In genomic region chr12:76531986-76532925, GRCm38 (mm10) we compare ENCODE assay signal across 7 mouse cellular contexts. TPM values are rescaled to one million over a fixed set of nuclear protein-coding genes. Genes with fewer than 3 reads are reported as not detected.
A peak's percentile ranks its signal among the peaks of the same experiment; 100 is the strongest.
DNase-seq lines count a peak whose midpoint lies in the region; ATAC-seq and TF ChIP-seq lines count a peak whose summit lies in the region.

No protein-coding gene starts in this region.

- H3K4me1 ChIP-seq in ES-E14 (ENCODE audit: control insufficient read depth in 2 of 2, insufficient read depth in 2 of 2, low read length in 2 of 2, poor library complexity in 1 of 2): peaks cover 2 to 19% of the 10 kb centered on the region in 2 experiments
- H3K4me1 ChIP-seq in hindbrain, embryonic 10.5 days (replicated peaks): peaks cover 45% of the 10 kb centered on the region
- H3K4me1 ChIP-seq in limb, embryonic 15.5 days: peaks cover 42% of the 10 kb centered on the region

- no peak for ATAC-seq in limb, embryonic 15.5 days (ENCODE audit: insufficient number of reproducible peaks, low FRiP score, low TSS enrichment, low read depth)
- ATAC-seq in megakaryocyte-erythroid progenitor cell, adult 5-6 weeks (replicated peaks; ENCODE audit: low FRiP score, low TSS enrichment, poor library complexity, severe bottlenecking): no peak

- H3K36me3 ChIP-seq in ES-E14 (ENCODE audit: control insufficient read depth, insufficient read depth, low read length, poor library complexity, severe bottlenecking): no peaks in the 10 kb centered on the region
- H3K36me3 ChIP-seq in hindbrain, embryonic 10.5 days: no peaks in the 10 kb centered on the region
- no peaks in the 10 kb centered on the region for H3K36me3 ChIP-seq in limb, embryonic 15.5 days

- no peaks in the 10 kb centered on the region for H3K9me3 ChIP-seq in ES-E14 (ENCODE audit: control insufficient read depth, insufficient read depth, low read depth, low read length)
- H3K9me3 ChIP-seq in hindbrain, embryonic 10.5 days: no peaks in the 10 kb centered on the region
- H3K9me3 ChIP-seq in limb, embryonic 15.5 days: no peaks in the 10 kb centered on the region

- 2% methylated on average over 19 of the region's 19 CpGs for WGBS in hindbrain, embryonic 10.5 days
- WGBS in limb, embryonic 15.5 days: 5% methylated on average over 19 of the region's 19 CpGs

- in situ Hi-C loops in ES-E14 (cut with MboI; ENCODE audit: low sequenced_read_pairs in 2 of 2, unreplicated experiment in 2 of 2): no loop called here

- peaks cover 86% of the 10 kb centered on the region for H3K27me3 ChIP-seq in hindbrain, embryonic 10.5 days (ENCODE audit: insufficient read depth, poor library complexity, severe bottlenecking)
- peaks cover 12% of the 10 kb centered on the region for H3K27me3 ChIP-seq in limb, embryonic 15.5 days

- H3K9ac ChIP-seq in ES-E14 (ENCODE audit: insufficient read depth, low read depth, low read length, poor library complexity, severe bottlenecking): peak overlapping the region; percentile 83; the same call in 1 of the 2 replicates
- no peak overlapping the region; the same call in 1 of the 2 replicates for H3K9ac ChIP-seq in limb, embryonic 15.5 days

- no peak overlapping the region for H3K27ac ChIP-seq in ES-E14 (ENCODE audit: insufficient read depth, low read depth, low read length, poor library complexity, severe bottlenecking)
- no peak overlapping the region for H3K27ac ChIP-seq in hindbrain, embryonic 10.5 days
- H3K27ac ChIP-seq in limb, embryonic 15.5 days: no peak overlapping the region; the same call in 1 of the 2 replicates

- peak overlapping the region; percentile 85 to 92 for H3K4me3 ChIP-seq in ES-E14 (ENCODE audit: insufficient read depth in 1 of 2, low read depth in 1 of 2, low read length in 2 of 2, poor library complexity in 1 of 2, severe bottlenecking in 1 of 2)
- peak overlapping the region; percentile 74 for H3K4me3 ChIP-seq in hindbrain, embryonic 10.5 days
- peak overlapping the region; percentile 64 for H3K4me3 ChIP-seq in limb, embryonic 15.5 days

- H3K4me2 ChIP-seq in limb, embryonic 15.5 days: peak overlapping the region; percentile 97

- DNase-seq in A20 (ENCODE audit: low read depth, low spot score) (peak; percentile 7), ES-E14 (ENCODE audit: low read depth, low spot score) (peak; percentile 83)
- DNase-seq in hindbrain, embryonic 10.5 days (ENCODE audit: low spot score): peak; percentile 23
- no peak for DNase-seq in adrenal gland, adult (ENCODE audit: inconsistent age in 2 of 2, low spot score in 1 of 2)
- no peak for DNase-seq in cerebellum, adult 18-20 months

TF ChIP-seq in ES-E14, 5 proteins besides CTCF, POLR2A, EP300 and RAD21:
- TF ChIP-seq ZNF384 (IDR thresholded peaks at IDR 0.05; ENCODE audit: low read depth, low read length) (peak; percentile 97), CHD2 (IDR thresholded peaks at IDR 0.05; ENCODE audit: low read depth, low read length) (no peak), HCFC1 (IDR thresholded peaks at IDR 0.05; ENCODE audit: borderline replicate concordance, insufficient read depth, low read length) (no peak), MAFK (IDR thresholded peaks at IDR 0.05; ENCODE audit: insufficient read depth, low read depth, low read length) (no peak), ZC3H11A (IDR thresholded peaks at IDR 0.05; ENCODE audit: borderline replicate concordance, low read depth, low read length) (no peak)

RNA-seq across cellular contexts. Expression of gene Plekhg3, which starts 1.6 kb away (rescaled TPM):
- 10.9 and 12.1 TPM in 2 replicates for total RNA-seq in ES-E14 (2012; rRNA removed)
- polyA plus RNA-seq in hindbrain, embryonic 10.5 days (2016; fragmentation: Nextera tagmentation; extraction: Ambion mirVana): 2.1 and 2.7 TPM in 2 replicates
- 6.0 and 8.0 TPM in 2 replicates for polyA plus RNA-seq in limb, embryonic 15.5 days (2015; fragmentation: Nextera tagmentation; extraction: Ambion mirVana)
- total RNA-seq in megakaryocyte-erythroid progenitor cell, adult 5-6 weeks (2014; fragmentation: Nextera tagmentation): 2.4 and 3.9 TPM in 2 replicates
- total RNA-seq in megakaryocyte-erythroid progenitor cell, adult 5-6 weeks (2017): 0.38 and 0.42 TPM in 2 replicates

Comparison
In these comparisons a context has a peak if more than half of its experiments do, and no peak if none do; other contexts are left out.
1. DNase-seq: peak in A20 (single experiment), ES-E14 (single experiment) and hindbrain, embryonic 10.5 days (single experiment); none in adrenal gland, adult (0 of 2) and cerebellum, adult 18-20 months (0 of 2).
2. Peak in every context shown above with its lines, with median percentiles within 50 percentile points of each other: H3K4me3 ChIP-seq.